Mouse (Mus musculus): ENCODE results near the gene Sac3d1.

DNA sequence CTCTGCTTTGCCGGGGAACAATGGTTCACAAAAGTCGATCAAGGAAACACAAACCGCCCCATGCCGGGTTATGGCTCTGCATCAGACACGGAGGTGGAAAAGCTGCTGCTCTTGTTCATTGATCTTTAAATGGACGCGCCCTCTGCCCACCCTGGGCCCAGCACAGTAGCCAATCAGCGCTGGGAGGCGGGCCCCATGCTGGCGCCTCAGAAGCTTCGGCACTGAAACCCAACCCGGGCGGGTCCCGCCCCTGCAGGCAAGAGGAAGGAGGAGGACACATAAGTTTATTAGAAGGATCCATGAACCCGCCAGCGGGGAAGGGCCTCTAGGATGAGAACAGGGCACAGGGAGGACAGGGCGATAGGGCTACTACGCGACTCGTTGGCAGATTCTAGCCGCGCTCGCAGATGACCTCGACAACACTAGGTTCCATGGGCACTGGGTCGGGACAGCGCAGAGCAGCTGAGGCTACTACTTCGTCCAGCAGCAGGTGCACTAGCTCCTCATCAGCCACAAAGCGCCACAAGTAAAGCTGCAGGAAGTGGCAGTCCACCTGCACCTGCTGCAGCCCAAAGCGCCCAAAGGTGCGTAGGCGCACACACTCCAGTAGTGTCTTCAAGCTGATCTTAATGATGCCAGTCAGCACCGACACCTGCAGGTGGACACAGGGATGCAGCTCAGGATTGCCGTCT lies 50.6 kb downstream of the Sac3d1 start, which contains the start of gene Tm7sf2:
- TF ChIP-seq POLR2A (IDR thresholded peaks at IDR 0.05; ENCODE audit: extremely low read depth, insufficient read depth, low read length) (peak; percentile 67; the same call in 1 of the 2 replicates), CTCF (IDR thresholded peaks at IDR 0.05; ENCODE audit: low read depth, low read length) (no peak)
